Mouse (Mus musculus): Measurements from ENCODE around the gene Bcat1.
"Not testable (repeated sequence)": the region's sequence is repeated elsewhere in the genome, so short reads cannot be mapped to it uniquely, and the experiment has no call there.

Bcat1 gene

GRCm38 (mm10) chr6:145093038-145093622 is 17.1 kb upstream of the Bcat1 start:
- not testable (repeated sequence) for DNase-seq (ENCODE audit: low spot score)

- DNase-seq (ENCODE audit: low spot score) = no peak
Observed at GRCm38 (mm10) chr6:145091998-145092397, 16.0 kb upstream of the Bcat1 start.

GRCm38 (mm10) chr6:145090928-145091327 is 14.9 kb upstream of the Bcat1 start:
- DNase-seq (ENCODE audit: low spot score) = no peak

- DNase-seq (ENCODE audit: low spot score) = no peak
Observed at GRCm38 (mm10) chr6:145090201-145090863, 14.3 kb upstream of the Bcat1 start.

- DNase-seq (ENCODE audit: low spot score) = no peak
Observed at GRCm38 (mm10) chr6:145089373-145089772, 13.4 kb upstream of the Bcat1 start.

- DNase-seq (ENCODE audit: low spot score) = peak; percentile 71
Observed at GRCm38 (mm10) chr6:145088451-145089113, 12.6 kb upstream of the Bcat1 start.

GRCm38 (mm10) chr6:145084343-145085117 is 8.5 kb upstream of the Bcat1 start:
- no peak for DNase-seq (ENCODE audit: low spot score)

GRCm38 (mm10) chr6:145081721-145082120 is 5.7 kb upstream of the Bcat1 start:
- DNase-seq (ENCODE audit: low spot score) = no peak

- DNase-seq (ENCODE audit: low spot score) = no peak
Observed at GRCm38 (mm10) chr6:145079087-145079759, 3.2 kb upstream of the Bcat1 start.

GRCm38 (mm10) chr6:145076286-145076685 is 302 bp upstream of the Bcat1 start:
- peak; percentile 25 for DNase-seq (ENCODE audit: low spot score)

GRCm38 (mm10) chr6:145075088-145075547 is 866 bp downstream of the Bcat1 start:
- DNase-seq (ENCODE audit: low spot score) = peak; percentile 51

- DNase-seq (ENCODE audit: low spot score) = no peak
Observed at GRCm38 (mm10) chr6:145074461-145074860, 1.5 kb downstream of the Bcat1 start.

GRCm38 (mm10) chr6:145069921-145070320 is 6.1 kb downstream of the Bcat1 start:
- DNase-seq (ENCODE audit: low spot score) = no peak

- no peak for DNase-seq (ENCODE audit: low spot score)
Observed at GRCm38 (mm10) chr6:145069397-145069796, 6.6 kb downstream of the Bcat1 start.

- no peak for DNase-seq (ENCODE audit: low spot score)
Observed at GRCm38 (mm10) chr6:145067679-145068078, 8.3 kb downstream of the Bcat1 start.

GRCm38 (mm10) chr6:145066416-145066815 is 9.6 kb downstream of the Bcat1 start:
- no peak for DNase-seq (ENCODE audit: low spot score)

GRCm38 (mm10) chr6:145065301-145065845 is 10.6 kb downstream of the Bcat1 start:
- DNase-seq (ENCODE audit: low spot score) = no peak

GRCm38 (mm10) chr6:145064104-145064503 is 11.9 kb downstream of the Bcat1 start:
- no peak for DNase-seq (ENCODE audit: low spot score)

- DNase-seq (ENCODE audit: low spot score) = no peak
Observed at GRCm38 (mm10) chr6:145063212-145063868, 12.6 kb downstream of the Bcat1 start.

- no peak for DNase-seq (ENCODE audit: low spot score)
Observed at GRCm38 (mm10) chr6:145062763-145063162, 13.2 kb downstream of the Bcat1 start.

- DNase-seq (ENCODE audit: low spot score) = no peak
Observed at GRCm38 (mm10) chr6:145061361-145061760, 14.6 kb downstream of the Bcat1 start.

All from retina, embryonic 14.5 days (tissue).